Mouse (Mus musculus): ENCODE results near the gene Atp2b2. TPM values are rescaled to one million over a fixed set of nuclear protein-coding genes. Genes with fewer than 3 reads are reported as not detected.

The Atp2b2 gene
- polyA plus RNA-seq, 1 experiment from 2014 or later = 1.1 TPM

DNA sequence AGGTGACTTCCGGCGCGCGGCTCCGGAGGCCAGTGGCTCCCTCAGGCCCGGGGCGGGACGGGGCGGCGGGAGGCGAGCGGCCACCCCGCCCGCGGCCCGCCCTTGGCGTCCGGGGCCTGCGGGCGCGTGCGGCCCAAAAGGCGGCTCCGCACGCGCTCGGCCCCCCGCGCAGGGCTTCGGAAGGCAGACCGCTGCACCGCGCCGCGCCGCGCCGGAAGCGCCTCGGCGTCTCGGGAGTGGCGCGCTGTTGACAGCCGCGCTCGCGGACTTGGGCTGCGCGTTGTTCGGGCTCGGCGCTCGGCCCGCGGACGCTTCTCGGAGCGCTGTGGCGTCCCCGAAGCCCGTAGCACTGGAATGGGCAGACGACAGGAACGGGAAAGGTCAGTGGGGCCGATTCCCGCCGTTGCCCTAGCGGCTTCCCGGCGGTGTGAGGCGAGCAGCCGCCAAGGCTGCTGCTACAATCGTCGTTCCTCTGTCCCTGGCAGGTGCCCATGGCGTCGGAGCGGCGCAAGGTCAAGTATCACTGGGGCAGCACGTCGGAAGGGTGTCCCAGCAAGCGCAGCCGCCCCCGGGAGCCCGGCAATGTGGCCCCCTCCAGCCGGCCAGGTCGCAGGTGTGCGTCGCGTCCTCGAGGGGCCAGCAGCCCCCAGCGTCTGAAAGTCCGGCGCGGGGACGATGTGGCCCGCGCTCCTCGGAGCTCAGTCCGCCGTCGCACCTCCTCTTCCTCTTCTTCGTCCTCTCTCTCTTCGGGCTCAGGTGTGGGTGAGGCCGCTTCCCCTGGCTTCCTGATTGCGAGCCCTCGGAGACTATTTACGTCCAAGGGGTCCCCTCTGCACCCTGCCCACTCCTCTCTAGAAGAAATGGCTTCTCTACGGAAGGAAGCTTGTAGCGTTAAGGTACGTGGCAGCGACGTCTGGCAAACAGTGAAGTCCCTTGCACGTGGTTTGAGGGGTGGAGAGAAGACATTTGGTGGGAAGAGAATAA lies 344.9 kb downstream of the Atp2b2 start:
- Histone ChIP-seq H3K9me3 (no peaks in the 10 kb centered on the region), H3K4me3 (peak overlapping the region; percentile 97), H3K36me3 (replicated peaks) (peaks cover 41% of the 10 kb centered on the region), H3K4me1 (peaks cover 32% of the 10 kb centered on the region), H3K27me3 (replicated peaks; ENCODE audit: low read depth, poor library complexity, severe bottlenecking) (no peaks in the 10 kb centered on the region), H3K27ac (replicated peaks) (peak overlapping the region; percentile 90)
- under 1% methylated on average over 111 of the region's 113 CpGs for WGBS
- peak; percentile 29 for DNase-seq (ENCODE audit: low spot score)

DNA sequence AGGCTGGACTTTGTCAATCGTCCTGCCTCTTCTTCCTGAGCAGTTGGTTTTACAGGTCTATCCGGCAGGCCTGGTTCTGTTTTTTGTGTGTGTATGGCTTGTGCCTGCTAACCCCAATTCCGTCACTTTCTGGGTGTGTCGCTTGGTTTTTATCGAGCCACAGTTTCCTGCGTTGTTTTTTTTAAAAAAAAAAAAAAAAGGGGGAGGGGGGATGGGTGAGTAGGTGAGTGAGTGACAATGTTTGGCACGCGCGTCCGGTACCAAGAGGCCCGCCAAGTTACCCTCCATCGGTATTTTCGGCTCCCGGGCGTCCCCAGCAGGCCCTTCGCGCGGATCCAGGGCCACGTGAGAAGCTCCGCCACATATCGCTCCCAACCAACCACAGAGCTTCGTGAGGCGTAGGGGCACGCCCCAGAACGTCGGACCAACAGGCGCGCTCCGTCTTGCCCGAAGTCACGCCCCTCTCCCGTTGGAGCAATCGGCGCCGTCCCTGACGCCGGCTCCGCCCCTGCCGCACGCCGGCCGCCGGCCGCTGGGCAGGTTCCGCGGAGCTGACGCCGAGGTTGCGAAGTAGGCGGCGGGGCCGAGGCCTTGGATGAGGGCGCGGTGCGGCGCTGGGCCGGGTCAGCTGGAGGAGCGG lies 345.7 kb downstream of the Atp2b2 start, which contains the start of gene Tatdn2:
Tatdn2 (plus strand) TSS at position 469 of the 640 bp plus-strand sequence.
- peak; percentile 97 for DNase-seq (ENCODE audit: low spot score)
- Histone ChIP-seq H3K4me1 (peaks cover 35% of the 10 kb centered on the region), H3K4me3 (peak within 1 kb of the TSS; percentile 97), H3K27me3 (replicated peaks; ENCODE audit: low read depth, poor library complexity, severe bottlenecking) (no peaks in the 10 kb centered on the region), H3K9me3 (no peaks in the 10 kb centered on the region), H3K36me3 (replicated peaks) (peaks cover 33% of the 10 kb centered on the region), H3K27ac (replicated peaks) (peak within 1 kb of the TSS; percentile 90)
- WGBS = under 1% methylated on average over 58 of the region's 58 CpGs

DNA sequence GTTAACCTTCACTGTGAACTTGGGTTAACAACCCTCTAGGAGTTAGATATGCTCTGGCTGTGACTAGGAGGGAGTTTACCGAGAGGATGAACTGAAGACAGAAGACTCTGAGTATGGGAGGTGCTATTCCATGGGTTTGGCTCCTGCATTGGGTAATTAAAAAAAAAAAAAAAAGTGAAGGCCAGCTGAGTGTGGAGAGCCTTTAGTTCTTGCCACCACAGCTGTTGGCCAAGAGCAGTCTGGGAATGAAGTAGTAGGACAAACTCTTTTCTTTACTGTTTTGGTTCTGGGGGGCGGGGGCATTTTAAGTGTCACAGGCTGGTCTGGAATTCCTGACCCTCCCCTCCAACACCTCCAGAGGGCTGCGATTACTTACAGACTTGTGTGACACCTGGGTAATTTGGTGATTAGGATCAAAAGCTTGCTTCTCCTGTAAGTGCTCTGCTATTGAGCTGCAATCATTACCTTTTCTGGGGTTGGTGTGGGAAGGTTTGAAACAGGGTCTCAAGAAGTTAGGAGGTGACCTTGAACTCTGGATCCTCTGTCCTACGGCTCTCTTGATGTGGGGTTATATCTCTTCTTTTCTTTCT lies 346.6 kb downstream of the Atp2b2 start:
- WGBS = 73% methylated on average over 4 of the region's 4 CpGs
- H3K9me3 ChIP-seq = no peaks in the 10 kb centered on the region
- DNase-seq (ENCODE audit: low spot score) = no peak
- H3K4me3 ChIP-seq = peak overlapping the region; percentile 97
- H3K27ac ChIP-seq (replicated peaks) = peak overlapping the region; percentile 90
- H3K27me3 ChIP-seq (replicated peaks; ENCODE audit: low read depth, poor library complexity, severe bottlenecking) = no peaks in the 10 kb centered on the region
- H3K4me1 ChIP-seq = peaks cover 38% of the 10 kb centered on the region
- H3K36me3 ChIP-seq (replicated peaks) = peaks cover 24% of the 10 kb centered on the region

DNA sequence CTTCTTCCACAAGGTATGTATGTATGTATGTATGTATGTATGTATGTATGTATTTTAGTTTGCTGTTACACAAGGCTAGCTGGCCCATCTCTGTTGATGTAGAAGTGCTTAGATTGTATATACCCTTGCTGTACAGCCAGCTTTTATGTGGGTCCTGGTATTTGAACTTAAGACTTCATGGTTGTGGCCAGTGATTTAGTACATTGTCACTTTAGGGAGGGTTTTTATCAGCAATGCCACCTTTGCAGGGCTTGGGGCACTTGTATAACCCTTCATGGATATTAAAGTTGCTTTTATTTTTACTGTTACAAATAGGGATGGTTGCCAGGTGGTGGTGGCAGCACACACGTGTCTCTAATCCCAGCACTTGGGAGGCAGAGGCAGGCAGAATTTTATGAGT lies 347.2 kb downstream of the Atp2b2 start:
- Histone ChIP-seq H3K4me3 (no peak overlapping the region), H3K27ac (replicated peaks) (no peak overlapping the region), H3K27me3 (replicated peaks; ENCODE audit: low read depth, poor library complexity, severe bottlenecking) (no peaks in the 10 kb centered on the region), H3K9me3 (no peaks in the 10 kb centered on the region), H3K4me1 (peaks cover 45% of the 10 kb centered on the region), H3K36me3 (replicated peaks) (peaks cover 18% of the 10 kb centered on the region)
- 87% methylated on average over 1 of the region's 1 CpGs for WGBS
- no peak for DNase-seq (ENCODE audit: low spot score)

Small RNA genes lying within 50 kb of the gene (microRNA-seq; reads per million reads assigned to microRNA genes)
- 0.91 reads per million for gene Mir7042

Other genes with a start within 250 kb of the Atp2b2 start
- gene Slc6a11, start 88.6 kb upstream of the Atp2b2 start, polyA plus RNA-seq (2016; fragmentation: Nextera tagmentation; extraction: Ambion mirVana) = 0.20 and 0.42 TPM in 2 replicates
- 1.4 and 2.4 TPM in 2 replicates for gene Slc6a1, start 240.0 kb upstream of the Atp2b2 start, polyA plus RNA-seq (2016; fragmentation: Nextera tagmentation; extraction: Ambion mirVana)